Mouse (Mus musculus): ENCODE data around the gene Gm11639.

GRCm38 (mm10) chr11:104643236-104643635, 42.3 kb upstream of the Gm11639 start:
- TF ChIP-seq CTCF (conservative IDR thresholded peaks at IDR 0.05 in 1 of 2, IDR thresholded peaks at IDR 0.05 in 1 of 2; ENCODE audit: low read depth in 2 of 2, low read length in 2 of 2) (no peak), USF1 (IDR thresholded peaks at IDR 0.05; ENCODE audit: low read depth, low read length) (no peak), NRF1 (IDR thresholded peaks at IDR 0.05; ENCODE audit: low read depth, low read length) (no peak), TCF12 (IDR thresholded peaks at IDR 0.05; ENCODE audit: low read depth, low read length) (no peak), EP300 (IDR thresholded peaks at IDR 0.05; ENCODE audit: low read length) (no peak), CHD2 (IDR thresholded peaks at IDR 0.05; ENCODE audit: low read length) (no peak), HCFC1 (IDR thresholded peaks at IDR 0.05; ENCODE audit: low read depth, low read length) (no peak), MXI1 (IDR thresholded peaks at IDR 0.05; ENCODE audit: low read depth, low read length) (no peak), JUND (conservative IDR thresholded peaks at IDR 0.05; ENCODE audit: low read depth, low read length) (no peak), PAX5 (IDR thresholded peaks at IDR 0.05; ENCODE audit: low read length) (no peak), POLR2A (IDR thresholded peaks at IDR 0.05; ENCODE audit: low read depth, low read length) (no peak), MAZ (IDR thresholded peaks at IDR 0.05; ENCODE audit: low read depth, low read length) (no peak), MEF2A (IDR thresholded peaks at IDR 0.05; ENCODE audit: borderline replicate concordance, low read depth, low read length) (no peak)

All from CH12.LX (cell line).